Mouse (Mus musculus): ENCODE results near the gene Nek8. TPM values are rescaled to one million over a fixed set of nuclear protein-coding genes. Genes with fewer than 3 reads are reported as not detected.
A peak's percentile ranks its signal among the peaks of the same experiment; 100 is the strongest.

Gene Nek8
- polyA plus RNA-seq, 1 experiment = 4.8 TPM

DNA sequence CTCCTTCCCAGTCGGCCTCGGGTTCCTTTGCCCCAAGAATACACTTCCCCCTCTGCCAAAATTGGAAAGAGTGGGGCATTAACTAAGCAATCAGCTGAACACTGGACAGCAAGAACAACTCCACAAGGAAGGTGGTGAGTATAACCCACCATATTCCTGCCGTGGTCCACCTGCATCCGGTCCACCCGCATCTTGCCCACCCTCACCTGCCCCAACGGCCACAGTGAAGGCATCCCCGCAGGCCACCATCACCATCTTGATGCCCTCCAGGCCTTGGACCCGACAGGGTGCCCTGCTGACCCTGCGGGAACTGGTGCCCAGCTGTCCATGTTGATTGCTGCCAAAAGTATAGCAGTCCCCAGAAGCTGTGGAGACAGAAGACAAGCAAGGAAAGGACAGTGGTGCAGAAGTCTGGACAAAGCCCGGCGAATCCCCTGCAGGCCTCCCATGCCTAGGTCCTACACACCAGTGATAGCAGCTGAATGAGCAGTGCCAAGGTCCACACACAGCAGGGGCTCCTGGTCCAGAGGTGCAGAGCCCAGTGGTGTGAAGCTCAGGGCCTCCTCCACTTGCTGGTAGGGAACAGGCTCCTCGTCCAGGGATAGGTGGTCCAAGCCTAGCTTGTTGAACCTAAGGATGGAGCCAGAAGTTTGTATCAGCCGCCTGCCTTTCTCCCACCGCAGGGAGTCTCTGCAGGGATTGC is 9.1 kb downstream of the Nek8 start:
- H3K4me1 ChIP-seq (ENCODE audit: control insufficient read depth, insufficient read depth, low read length) = peaks cover 3% of the 10 kb centered on the region; the same call in 1 of the 2 replicates
- no peak for DNase-seq
- H3K27me3 ChIP-seq (ENCODE audit: control insufficient read depth, insufficient read depth, low read length) = no peaks in the 10 kb centered on the region
- no peak overlapping the region for H3K27ac ChIP-seq (ENCODE audit: insufficient read depth, low read length)
- no peak overlapping the region for H3K4me3 ChIP-seq (replicated peaks; ENCODE audit: insufficient read depth, low read depth, low read length)
- TF ChIP-seq CTCF (IDR thresholded peaks at IDR 0.05; ENCODE audit: borderline replicate concordance, insufficient read depth, low read depth, low read length) (no peak), POLR2A (IDR thresholded peaks at IDR 0.05; ENCODE audit: borderline replicate concordance, insufficient read depth, low read length) (no peak)
- 61% methylated on average over 14 of the region's 14 CpGs for WGBS

DNA sequence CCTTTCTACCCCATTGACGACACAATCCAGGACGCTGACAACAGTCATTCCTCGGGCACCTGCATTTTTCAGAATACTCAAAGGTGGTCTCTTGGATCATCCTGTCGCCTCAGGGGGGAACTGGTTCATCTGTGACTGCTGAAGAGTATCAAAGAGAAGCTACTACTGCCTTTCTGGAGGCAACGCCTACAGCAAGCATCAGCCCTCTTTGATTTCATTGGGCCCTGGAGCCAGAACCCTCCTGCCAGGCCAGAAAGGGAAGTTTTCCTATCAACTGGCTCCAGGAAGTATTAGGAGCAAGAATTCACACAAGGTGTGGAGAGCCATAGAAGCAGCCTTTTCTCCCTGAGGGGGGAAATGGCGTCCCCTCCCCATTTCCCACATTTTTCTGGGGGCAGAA is 9.8 kb downstream of the Nek8 start:
- peaks cover 3% of the 10 kb centered on the region; the same call in 1 of the 2 replicates for H3K4me1 ChIP-seq (ENCODE audit: control insufficient read depth, insufficient read depth, low read length)
- TF ChIP-seq CTCF (IDR thresholded peaks at IDR 0.05; ENCODE audit: borderline replicate concordance, insufficient read depth, low read depth, low read length) (no peak), POLR2A (IDR thresholded peaks at IDR 0.05; ENCODE audit: borderline replicate concordance, insufficient read depth, low read length) (no peak)
- no peak overlapping the region for H3K4me3 ChIP-seq (replicated peaks; ENCODE audit: insufficient read depth, low read depth, low read length)
- no peaks in the 10 kb centered on the region for H3K27me3 ChIP-seq (ENCODE audit: control insufficient read depth, insufficient read depth, low read length)
- no peak for DNase-seq
- WGBS = 93% methylated on average over 6 of the region's 6 CpGs
- no peak overlapping the region for H3K27ac ChIP-seq (ENCODE audit: insufficient read depth, low read length)

DNA sequence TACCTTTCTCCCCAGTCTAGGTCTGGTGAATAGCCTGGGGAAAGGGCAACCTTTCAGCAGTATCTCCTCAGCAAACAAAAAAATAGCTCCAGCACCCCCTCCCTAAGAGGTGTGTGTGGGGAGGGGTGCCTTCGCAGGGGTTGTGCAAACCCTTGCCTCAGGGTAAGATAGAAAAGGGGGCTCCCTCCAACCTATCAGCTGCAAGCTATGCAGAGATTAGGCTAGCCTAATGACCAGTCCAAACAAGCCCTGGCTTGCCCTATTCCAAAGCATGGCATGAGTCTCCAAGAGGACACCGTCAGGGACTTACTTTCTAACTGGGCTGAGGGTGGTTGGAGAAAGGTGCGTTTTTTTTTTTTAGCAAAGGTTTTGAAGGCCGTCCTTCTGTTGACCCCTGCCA is 10.3 kb downstream of the Nek8 start:
- peaks cover 3% of the 10 kb centered on the region; the same call in 1 of the 2 replicates for H3K4me1 ChIP-seq (ENCODE audit: control insufficient read depth, insufficient read depth, low read length)
- 59% methylated on average over 4 of the region's 4 CpGs for WGBS
- H3K27me3 ChIP-seq (ENCODE audit: control insufficient read depth, insufficient read depth, low read length) = no peaks in the 10 kb centered on the region
- no peak overlapping the region for H3K4me3 ChIP-seq (replicated peaks; ENCODE audit: insufficient read depth, low read depth, low read length)
- DNase-seq = no peak
- no peak overlapping the region for H3K27ac ChIP-seq (ENCODE audit: insufficient read depth, low read length)
- TF ChIP-seq CTCF (IDR thresholded peaks at IDR 0.05; ENCODE audit: borderline replicate concordance, insufficient read depth, low read depth, low read length) (no peak), POLR2A (IDR thresholded peaks at IDR 0.05; ENCODE audit: borderline replicate concordance, insufficient read depth, low read length) (no peak)

GRCm38 (mm10) chr11:78165761-78166109 is 10.7 kb downstream of the Nek8 start:
- 1% methylated on average over 16 of the region's 16 CpGs for WGBS
- DNase-seq = no peak

GRCm38 (mm10) chr11:78164924-78165760 is 11.3 kb downstream of the Nek8 start, which contains the start of gene Traf4:
Gene Traf4, minus strand, starts transcription at chr11:78165589.
- TF ChIP-seq POLR2A (IDR thresholded peaks at IDR 0.05; ENCODE audit: borderline replicate concordance, insufficient read depth, low read length) (no peak), CTCF (IDR thresholded peaks at IDR 0.05; ENCODE audit: borderline replicate concordance, insufficient read depth, low read depth, low read length) (0 out of 2 replicates have a peak, but pooled peaks have one; percentile 10)
- peaks cover 3% of the 10 kb centered on the region; the same call in 1 of the 2 replicates for H3K4me1 ChIP-seq (ENCODE audit: control insufficient read depth, insufficient read depth, low read length)
- no peak within 1 kb of the TSS for H3K27ac ChIP-seq (ENCODE audit: insufficient read depth, low read length)
- 1% methylated on average over 76 of the region's 78 CpGs for WGBS
- H3K27me3 ChIP-seq (ENCODE audit: control insufficient read depth, insufficient read depth, low read length) = no peaks in the 10 kb centered on the region
- peak; percentile 77 to 78 for DNase-seq
- peak within 1 kb of the TSS; percentile 91 for H3K4me3 ChIP-seq (replicated peaks; ENCODE audit: insufficient read depth, low read depth, low read length)

More at GRCm38 (mm10) chr11:78165761-78166109, 10.7 kb downstream of the Nek8 start:
- Histone ChIP-seq H3K27me3 (ENCODE audit: control insufficient read depth, insufficient read depth, low read length) (no peaks in the 10 kb centered on the region), H3K27ac (ENCODE audit: insufficient read depth, low read length) (no peak overlapping the region), H3K4me3 (replicated peaks; ENCODE audit: insufficient read depth, low read depth, low read length) (peak overlapping the region; percentile 91), H3K4me1 (ENCODE audit: control insufficient read depth, insufficient read depth, low read length) (peaks cover 3% of the 10 kb centered on the region; the same call in 1 of the 2 replicates)
- TF ChIP-seq CTCF (IDR thresholded peaks at IDR 0.05; ENCODE audit: borderline replicate concordance, insufficient read depth, low read depth, low read length) (no peak), POLR2A (IDR thresholded peaks at IDR 0.05; ENCODE audit: borderline replicate concordance, insufficient read depth, low read length) (no peak)

GRCm38 (mm10) chr11:78164604-78164923 is 11.9 kb downstream of the Nek8 start:
- 4% methylated on average over 14 of the region's 14 CpGs for WGBS
- no peak for DNase-seq
- peak overlapping the region; percentile 64 for H3K4me3 ChIP-seq (replicated peaks; ENCODE audit: insufficient read depth, low read depth, low read length)
- TF ChIP-seq POLR2A (IDR thresholded peaks at IDR 0.05; ENCODE audit: borderline replicate concordance, insufficient read depth, low read length) (no peak), CTCF (IDR thresholded peaks at IDR 0.05; ENCODE audit: borderline replicate concordance, insufficient read depth, low read depth, low read length) (no peak)
- no peak overlapping the region for H3K27ac ChIP-seq (ENCODE audit: insufficient read depth, low read length)
- peaks cover 3% of the 10 kb centered on the region; the same call in 1 of the 2 replicates for H3K4me1 ChIP-seq (ENCODE audit: control insufficient read depth, insufficient read depth, low read length)
- H3K27me3 ChIP-seq (ENCODE audit: control insufficient read depth, insufficient read depth, low read length) = no peaks in the 10 kb centered on the region

DNA sequence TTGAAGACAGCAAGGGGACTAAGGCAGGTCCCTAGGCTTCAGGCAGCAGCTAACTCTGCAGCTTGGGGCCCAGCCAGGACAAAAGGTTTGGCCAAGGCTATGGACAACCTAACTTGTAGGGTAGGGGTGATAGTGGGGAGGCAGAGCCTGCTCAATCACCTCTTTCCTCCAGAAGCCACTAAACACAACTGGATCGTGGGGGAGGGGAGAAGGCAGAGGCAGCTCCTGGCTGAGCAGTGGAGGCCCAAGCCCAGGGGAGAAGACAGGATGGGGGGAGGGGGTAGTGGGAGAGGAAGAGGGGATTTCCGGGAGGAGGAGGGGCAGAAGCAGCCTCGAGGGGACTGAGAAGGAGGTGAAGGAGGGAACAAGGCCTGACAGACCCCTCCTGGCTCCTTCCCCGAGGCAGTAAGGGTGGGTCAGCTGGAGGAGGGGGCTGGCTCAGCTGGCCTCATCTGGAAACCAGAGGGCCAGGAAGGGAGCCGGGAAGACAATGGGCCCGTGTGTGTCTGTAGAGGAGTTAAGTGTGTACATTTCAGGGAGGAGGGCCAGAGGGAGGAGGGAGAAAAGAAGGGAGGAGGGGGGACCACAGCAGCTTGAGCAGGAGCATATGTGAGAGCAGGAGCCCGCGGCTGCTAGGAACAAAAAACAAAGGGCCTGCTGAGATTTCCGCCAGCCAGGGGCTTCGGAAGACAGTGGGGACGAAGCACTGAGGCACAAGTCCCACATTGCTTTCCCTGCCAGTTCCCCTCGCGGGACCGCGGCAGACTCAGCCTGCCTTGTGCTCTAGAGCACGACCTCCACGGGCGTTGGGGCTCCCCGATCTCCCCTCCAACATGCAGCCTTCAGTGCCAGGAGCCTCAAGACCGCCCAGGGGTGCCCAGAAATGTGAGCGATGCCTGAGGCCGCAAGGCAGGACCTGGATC is 12.5 kb downstream of the Nek8 start:
- peak in 1 of 2 experiments; percentile 40 for DNase-seq
- Histone ChIP-seq H3K27ac (ENCODE audit: insufficient read depth, low read length) (no peak overlapping the region), H3K4me3 (replicated peaks; ENCODE audit: insufficient read depth, low read depth, low read length) (peak overlapping the region; percentile 64), H3K27me3 (ENCODE audit: control insufficient read depth, insufficient read depth, low read length) (no peaks in the 10 kb centered on the region), H3K4me1 (ENCODE audit: control insufficient read depth, insufficient read depth, low read length) (peaks cover 3% of the 10 kb centered on the region; the same call in 1 of the 2 replicates)
- 3% methylated on average over 22 of the region's 22 CpGs for WGBS
- no peak for TF ChIP-seq CTCF (IDR thresholded peaks at IDR 0.05; ENCODE audit: borderline replicate concordance, insufficient read depth, low read depth, low read length)
- TF ChIP-seq POLR2A (IDR thresholded peaks at IDR 0.05; ENCODE audit: borderline replicate concordance, insufficient read depth, low read length) = no peak

Data from cerebellum, adult 2 months (tissue).